Comparison of ENCODE assay signal across 16 mouse cellular contexts in genomic region chr16:91192672-91193354, GRCm38 (mm10). TPM values are rescaled to one million over a fixed set of nuclear protein-coding genes. Genes with fewer than 3 reads are reported as not detected.
DNase-seq lines count a peak whose midpoint lies in the region; ATAC-seq and TF ChIP-seq lines count a peak whose summit lies in the region.
"Had no signal": no experiment of that assay in that cellular context is flagged by ENCODE, and none has a peak within 500 bp of the region (broad histone marks: within the 10 kb centered on the region; RNA-seq: fewer than 3 reads in every experiment).

No protein-coding gene starts in this region.

- no peaks in the 10 kb centered on the region for H3K27me3 ChIP-seq in cerebellum, adult 2 months (ENCODE audit: control insufficient read depth, insufficient read depth, low read length)
- peaks cover 82% of the 10 kb centered on the region for H3K27me3 ChIP-seq in embryonic facial prominence, embryonic 10.5 days (replicated peaks; ENCODE audit: low read depth, poor library complexity, severe bottlenecking)
- peaks cover 90% of the 10 kb centered on the region for H3K27me3 ChIP-seq in hindbrain, embryonic 13.5 days

- H3K4me2 ChIP-seq in hindbrain, embryonic 13.5 days = peak overlapping the region; percentile 25; the same call in 1 of the 2 replicates
- H3K4me2 ChIP-seq: limb, embryonic 12.5 days had no signal

- TF ChIP-seq CTCF in cerebellum, adult 2 months (IDR thresholded peaks at IDR 0.05; ENCODE audit: borderline replicate concordance, insufficient read depth, low read depth, low read length) = no peak

- no peak overlapping the region for H3K27ac ChIP-seq in cerebellum, adult 2 months (ENCODE audit: insufficient read depth, low read length)
- peak overlapping the region; percentile 24; the same call in 1 of the 2 replicates for H3K27ac ChIP-seq in embryonic facial prominence, embryonic 10.5 days (replicated peaks)
- no peak overlapping the region for H3K27ac ChIP-seq in hindbrain, embryonic 13.5 days
- H3K27ac ChIP-seq: limb, embryonic 12.5 days had no signal

- TF ChIP-seq POLR2A in cerebellum, adult 2 months (IDR thresholded peaks at IDR 0.05; ENCODE audit: borderline replicate concordance, insufficient read depth, low read length) = no peak

- peak; percentile 7 for DNase-seq in cerebellum, adult 11-12 months
- DNase-seq in cerebellum, adult 2 months = no peak
- DNase-seq in embryonic facial prominence, embryonic 10.5 days (ENCODE audit: low spot score) = peak; percentile 56
- peak; percentile 53 for DNase-seq in neural tube, embryonic 10.5 days (ENCODE audit: extremely low spot score, low spot score)
- no peak for DNase-seq in urinary bladder, postnatal 14 days (ENCODE audit: low spot score)
- DNase-seq in heart, postnatal 10 days = no peak
- DNase-seq in thymus, postnatal 0 days (ENCODE audit: low spot score) = no peak
- DNase-seq: adrenal gland, postnatal 10 days; cerebellum, adult 18-20 months; lung, adult 18-20 months had no signal

- no peaks in the 10 kb centered on the region for H3K4me1 ChIP-seq in cerebellum, adult 2 months (ENCODE audit: control insufficient read depth, insufficient read depth, low read length)
- H3K4me1 ChIP-seq in embryonic facial prominence, embryonic 10.5 days = peaks cover 21% of the 10 kb centered on the region
- peaks cover 13% of the 10 kb centered on the region for H3K4me1 ChIP-seq in hindbrain, embryonic 13.5 days (replicated peaks)

- intact Hi-C loops in heart, postnatal 10 days (cut with DNase I) = no loop called here

- peak; percentile 40; the same call in 1 of the 2 replicates for ATAC-seq in hindbrain, embryonic 13.5 days (ENCODE audit: low FRiP score)

- peaks cover 8% of the 10 kb centered on the region for H3K9me3 ChIP-seq in embryonic facial prominence, embryonic 10.5 days
- H3K9me3 ChIP-seq in hindbrain, embryonic 13.5 days = peaks cover 10% of the 10 kb centered on the region; the same call in 1 of the 2 replicates

- H3K36me3 ChIP-seq in embryonic facial prominence, embryonic 10.5 days (replicated peaks) = no peaks in the 10 kb centered on the region
- H3K36me3 ChIP-seq in hindbrain, embryonic 13.5 days = no peaks in the 10 kb centered on the region
- H3K36me3 ChIP-seq: limb, embryonic 12.5 days had no signal

- H3K4me3 ChIP-seq in cerebellum, adult 2 months (replicated peaks; ENCODE audit: insufficient read depth, low read depth, low read length) = no peak overlapping the region
- H3K4me3 ChIP-seq in embryonic facial prominence, embryonic 10.5 days = no peak overlapping the region
- H3K4me3 ChIP-seq in hindbrain, embryonic 13.5 days = no peak overlapping the region
- H3K4me3 ChIP-seq: limb, embryonic 12.5 days; megakaryocyte, embryonic 14.5 days had no signal

- WGBS in cerebellum, adult 2 months = 41% methylated on average over 15 of the region's 15 CpGs
- 19% methylated on average over 15 of the region's 15 CpGs for WGBS in embryonic facial prominence, embryonic 10.5 days
- 14% methylated on average over 15 of the region's 15 CpGs for WGBS in hindbrain, embryonic 13.5 days

- no peak overlapping the region for H3K9ac ChIP-seq in hindbrain, embryonic 13.5 days
- H3K9ac ChIP-seq: limb, embryonic 12.5 days had no signal

RNA-seq across cellular contexts. Expression of gene Olig2, which starts 32.4 kb away (rescaled TPM):
- 29.6 and 34.8 TPM in 2 replicates for polyA plus RNA-seq in cerebellum, adult 2 months (2012; rRNA removed)
- polyA plus RNA-seq in embryonic facial prominence, embryonic 10.5 days (2016; fragmentation: Nextera tagmentation; extraction: Ambion mirVana) = 2.3 and 3.4 TPM in 2 replicates
- polyA plus RNA-seq in hindbrain, embryonic 13.5 days (2015; fragmentation: Nextera tagmentation; extraction: Ambion mirVana) = 4.0 and 4.4 TPM in 2 replicates
- not detected for total RNA-seq in heart, postnatal 10 days (2021)
- polyA plus RNA-seq in thymus, postnatal 0 days (2015; fragmentation: Nextera tagmentation; extraction: Ambion mirVana) = 0.05 TPM in 1 of 2 replicates, not detected in the other
- total RNA-seq: adrenal gland, postnatal 10 days; heart, adult 8-10 months; MEL had no signal
- polyA plus RNA-seq: intestine, embryonic 14.5 days; limb, embryonic 12.5 days had no signal

Comparison
In these comparisons a context has a peak if more than half of its experiments do, and no peak if none do; other contexts are left out.
1. DNase-seq: peak in cerebellum, adult 11-12 months (single experiment), embryonic facial prominence, embryonic 10.5 days (single experiment) and neural tube, embryonic 10.5 days (single experiment); none in cerebellum, adult 2 months (0 of 2), urinary bladder, postnatal 14 days (single experiment), heart, postnatal 10 days (0 of 2) and thymus, postnatal 0 days (single experiment).